Comparison of ENCODE assay signal across 20 mouse cellular contexts in genomic region chr8:102538068-102538467, GRCm38 (mm10).
DNase-seq lines count a peak whose midpoint lies in the region; ATAC-seq and TF ChIP-seq lines count a peak whose summit lies in the region.
"Had no signal": no experiment of that assay in that cellular context is flagged by ENCODE, and none has a peak within 500 bp of the region (broad histone marks: within the 10 kb centered on the region; RNA-seq: fewer than 3 reads in every experiment).

No protein-coding gene starts in this region.

- no peak for TF ChIP-seq CTCF in lung, embryonic 14.5 days (IDR thresholded peaks at IDR 0.05; ENCODE audit: low read depth)
- TF ChIP-seq CTCF in lung, adult 2 months (IDR thresholded peaks at IDR 0.05; ENCODE audit: insufficient read depth, low read length), result no peak

- H3K9me3 ChIP-seq in forebrain, embryonic 14.5 days (replicated peaks; ENCODE audit: control insufficient read depth, low read length), result no peaks in the 10 kb centered on the region
- H3K9me3 ChIP-seq in forebrain, embryonic 12.5 days, result no peaks in the 10 kb centered on the region
- no peaks in the 10 kb centered on the region for H3K9me3 ChIP-seq in lung, embryonic 14.5 days (ENCODE audit: low read depth, low read length)
- H3K9me3 ChIP-seq: embryonic facial prominence, embryonic 10.5 days; heart, embryonic 15.5 days; hindbrain, embryonic 13.5 days had no signal

- no peak overlapping the region for H3K9ac ChIP-seq in forebrain, embryonic 14.5 days (ENCODE audit: low read length)
- H3K9ac ChIP-seq in forebrain, embryonic 12.5 days, result no peak overlapping the region
- no peak overlapping the region for H3K9ac ChIP-seq in lung, embryonic 14.5 days
- H3K9ac ChIP-seq: heart, embryonic 15.5 days; hindbrain, embryonic 13.5 days had no signal

- no peak for ATAC-seq in forebrain, embryonic 14.5 days
- ATAC-seq in forebrain, embryonic 12.5 days (ENCODE audit: low FRiP score), result no peak
- ATAC-seq in lung, embryonic 14.5 days (ENCODE audit: insufficient read depth), result peak; percentile 98
- ATAC-seq: CD4-positive, CD25-positive, alpha-beta regulatory T cell, adult 4 months had no signal

- peak; percentile 43 for DNase-seq in forebrain, embryonic 14.5 days (ENCODE audit: low spot score)
- DNase-seq in lung, embryonic 14.5 days, result peak; percentile 89
- DNase-seq in lung, postnatal 4 days, result no peak
- DNase-seq in lung, postnatal 10 days, result peak; percentile 11
- DNase-seq in lung, adult 2 months, result no peak
- no peak for DNase-seq in retina, postnatal 1 day
- DNase-seq: adrenal gland, postnatal 14 days; B cell, adult 2 months; cerebellum, postnatal 10 days; gastrocnemius, postnatal 14 days; heart, adult 2 months; heart, postnatal 14 days had no signal

- no peak for TF ChIP-seq POLR2A in lung, adult 2 months (IDR thresholded peaks at IDR 0.05; ENCODE audit: borderline replicate concordance, extremely low read depth, low read depth, low read length)

- no peaks in the 10 kb centered on the region for H3K27me3 ChIP-seq in forebrain, embryonic 14.5 days (replicated peaks; ENCODE audit: control insufficient read depth, insufficient read depth, low read length)
- H3K27me3 ChIP-seq in forebrain, embryonic 12.5 days, result no peaks in the 10 kb centered on the region
- no peaks in the 10 kb centered on the region for H3K27me3 ChIP-seq in lung, embryonic 14.5 days (ENCODE audit: insufficient read depth, low read length)
- H3K27me3 ChIP-seq: heart, embryonic 15.5 days; hindbrain, embryonic 13.5 days had no signal

- peaks cover 3% of the 10 kb centered on the region; the same call in 1 of the 2 replicates for H3K4me1 ChIP-seq in forebrain, embryonic 14.5 days (ENCODE audit: control insufficient read depth, insufficient read depth, low read length)
- H3K4me1 ChIP-seq in forebrain, embryonic 12.5 days, result no peaks in the 10 kb centered on the region
- 0 out of 2 replicates have a peak, but pooled peaks cover 4% of the 10 kb centered on the region for H3K4me1 ChIP-seq in lung, embryonic 14.5 days (ENCODE audit: insufficient read depth)
- no peaks in the 10 kb centered on the region for H3K4me1 ChIP-seq in lung, adult 2 months (ENCODE audit: control insufficient read depth, insufficient read depth, low read length)
- H3K4me1 ChIP-seq: embryonic facial prominence, embryonic 10.5 days; hindbrain, embryonic 13.5 days had no signal

- no peak overlapping the region for H3K27ac ChIP-seq in forebrain, embryonic 14.5 days (ENCODE audit: low read depth, low read length)
- no peak overlapping the region for H3K27ac ChIP-seq in forebrain, embryonic 12.5 days
- no peak overlapping the region for H3K27ac ChIP-seq in lung, embryonic 14.5 days (ENCODE audit: low read depth)
- H3K27ac ChIP-seq: embryonic facial prominence, embryonic 10.5 days; heart, adult 2 months; heart, embryonic 15.5 days; hindbrain, embryonic 13.5 days; hindbrain, postnatal 0 days had no signal

- no peaks in the 10 kb centered on the region for H3K36me3 ChIP-seq in forebrain, embryonic 14.5 days (ENCODE audit: control insufficient read depth, insufficient read depth, low read length)
- H3K36me3 ChIP-seq in forebrain, embryonic 12.5 days (replicated peaks), result no peaks in the 10 kb centered on the region
- H3K36me3 ChIP-seq in lung, embryonic 14.5 days (ENCODE audit: insufficient read depth), result no peaks in the 10 kb centered on the region
- H3K36me3 ChIP-seq: embryonic facial prominence, embryonic 10.5 days; G1E; heart, embryonic 15.5 days; hindbrain, embryonic 13.5 days had no signal

- no peak overlapping the region for H3K4me3 ChIP-seq in forebrain, embryonic 14.5 days (ENCODE audit: low read depth, low read length)
- H3K4me3 ChIP-seq in forebrain, embryonic 12.5 days (replicated peaks), result no peak overlapping the region
- H3K4me3 ChIP-seq in lung, embryonic 14.5 days (ENCODE audit: low read depth, low read length), result no peak overlapping the region
- no peak overlapping the region for H3K4me3 ChIP-seq in lung, adult 2 months (replicated peaks; ENCODE audit: extremely low read depth, low read depth, low read length)
- H3K4me3 ChIP-seq: embryonic facial prominence, embryonic 10.5 days; heart, adult 2 months; heart, embryonic 15.5 days; hindbrain, embryonic 13.5 days had no signal

- 29% methylated on average over 3 of the region's 3 CpGs for WGBS in forebrain, embryonic 14.5 days
- WGBS in forebrain, embryonic 12.5 days, result 41% methylated on average over 3 of the region's 3 CpGs
- 18% methylated on average over 3 of the region's 3 CpGs for WGBS in lung, embryonic 14.5 days
- WGBS in lung, adult 2 months, result 34% methylated on average over 3 of the region's 3 CpGs

- no peak overlapping the region for H3K4me2 ChIP-seq in forebrain, embryonic 14.5 days (ENCODE audit: low read length)
- no peak overlapping the region for H3K4me2 ChIP-seq in forebrain, embryonic 12.5 days
- no peak overlapping the region for H3K4me2 ChIP-seq in lung, embryonic 14.5 days
- H3K4me2 ChIP-seq: heart, embryonic 11.5 days; heart, embryonic 15.5 days; hindbrain, embryonic 13.5 days had no signal

Comparison
In these comparisons a context has a peak if more than half of its experiments do, and no peak if none do; other contexts are left out.
1. DNase-seq: peak in forebrain, embryonic 14.5 days (single experiment), lung, embryonic 14.5 days (single experiment) and lung, postnatal 10 days (single experiment); none in lung, postnatal 4 days (0 of 2), lung, adult 2 months (single experiment) and retina, postnatal 1 day (single experiment).